Mouse (Mus musculus) heart, adult 2 months (tissue): ENCODE data around the gene Sorbs1. TPM values are rescaled to one million over a fixed set of nuclear protein-coding genes. Genes with fewer than 3 reads are reported as not detected.

Experiments used
- DNase-seq, 2 experiments: peaks; one replicate each; pipeline ENCODE4 v3.0.0; 2021
- H3K27ac ChIP-seq: fragments of 200-600 bp; 2 replicates; pipeline ENCODE4 v1.8.1; 2022
- H3K27me3 ChIP-seq: fragments of 200-500 bp; 2 replicates; pipeline ENCODE4 v1.6.1; 2012; ENCODE audit warnings: mild to moderate bottlenecking, low read length, inconsistent platforms, mixed read lengths; ENCODE audit not compliant: control insufficient read depth, insufficient read depth
- H3K36me3 ChIP-seq: fragments of 200-500 bp; 2 replicates; pipeline ENCODE4 v1.6.1; 2012; ENCODE audit warnings: low read length, inconsistent platforms; ENCODE audit not compliant: control insufficient read depth, insufficient read depth
- H3K4me1 ChIP-seq: fragments of 200-500 bp; 2 replicates; pipeline ENCODE4 v1.6.1; 2011; ENCODE audit warnings: low read length; ENCODE audit not compliant: control insufficient read depth, insufficient read depth
- H3K4me3 ChIP-seq: fragments of 200-600 bp; 2 replicates; pipeline ENCODE4 v1.8.1; 2022
- H3K79me2 ChIP-seq: fragments of 200-500 bp; replicated peaks from 2 replicates; pipeline ENCODE4 v1.6.1; 2012; ENCODE audit warnings: mild to moderate bottlenecking, inconsistent platforms, low read length, moderate library complexity, mixed read lengths; ENCODE audit not compliant: control insufficient read depth, insufficient read depth
- H3K9ac ChIP-seq: fragments of 200-500 bp; 2 replicates; pipeline ENCODE4 v1.6.1; 2012; ENCODE audit warnings: low read depth, mild to moderate bottlenecking, control low read depth, inconsistent platforms, low read length, mixed read lengths
- CTCF ChIP-seq: fragments of 200-600 bp; IDR thresholded peaks from 2 replicates; pipeline ENCODE4 v1.8.1; 2022; ENCODE audit warnings: antibody characterized with exemption, mild to moderate bottlenecking, moderate library complexity
- EP300 ChIP-seq: fragments of 200-500 bp; IDR thresholded peaks from 2 replicates; pipeline ENCODE4 v1.6.1; 2011; ENCODE audit warnings: low read depth, low read length, control low read depth; ENCODE audit not compliant: insufficient read depth
- POLR2A ChIP-seq: fragments of 200-500 bp; IDR thresholded peaks from 2 replicates; pipeline ENCODE4 v1.6.1; 2011; ENCODE audit warnings: mild to moderate bottlenecking, low read depth, low read length, control low read depth; ENCODE audit not compliant: insufficient read depth
- WGBS: fragments of 180-500 bp; shearing (Covaris S2); methylation state at CpG from one replicate; pipeline ENCODE4 v1.1.7; 2018; 5-methylcytosine and 5-hydroxymethylcytosine counted together
- intact Hi-C: fragments of 180-260 bp; cut with DNase I; formaldehyde crosslinking; loops from one replicate; pipeline ENCODE4 v1.15.1; 2025
- polyA plus RNA-seq: library from polyadenylated mRNA; depleted of rRNA; stranded (reverse); fragments of >200 nt; gene quantifications from 2 replicates; pipeline ENCODE4 v1.2.3, GENCODE M21; 2012
- total RNA-seq, 2 experiments: library from RNA; stranded (reverse); gene quantifications; 2 replicates each; pipeline ENCODE4 v1.2.3; 2021

Gene Sorbs1
- total and polyA plus RNA-seq, 3 experiments: 185 to 971 (median 638) TPM

DNA sequence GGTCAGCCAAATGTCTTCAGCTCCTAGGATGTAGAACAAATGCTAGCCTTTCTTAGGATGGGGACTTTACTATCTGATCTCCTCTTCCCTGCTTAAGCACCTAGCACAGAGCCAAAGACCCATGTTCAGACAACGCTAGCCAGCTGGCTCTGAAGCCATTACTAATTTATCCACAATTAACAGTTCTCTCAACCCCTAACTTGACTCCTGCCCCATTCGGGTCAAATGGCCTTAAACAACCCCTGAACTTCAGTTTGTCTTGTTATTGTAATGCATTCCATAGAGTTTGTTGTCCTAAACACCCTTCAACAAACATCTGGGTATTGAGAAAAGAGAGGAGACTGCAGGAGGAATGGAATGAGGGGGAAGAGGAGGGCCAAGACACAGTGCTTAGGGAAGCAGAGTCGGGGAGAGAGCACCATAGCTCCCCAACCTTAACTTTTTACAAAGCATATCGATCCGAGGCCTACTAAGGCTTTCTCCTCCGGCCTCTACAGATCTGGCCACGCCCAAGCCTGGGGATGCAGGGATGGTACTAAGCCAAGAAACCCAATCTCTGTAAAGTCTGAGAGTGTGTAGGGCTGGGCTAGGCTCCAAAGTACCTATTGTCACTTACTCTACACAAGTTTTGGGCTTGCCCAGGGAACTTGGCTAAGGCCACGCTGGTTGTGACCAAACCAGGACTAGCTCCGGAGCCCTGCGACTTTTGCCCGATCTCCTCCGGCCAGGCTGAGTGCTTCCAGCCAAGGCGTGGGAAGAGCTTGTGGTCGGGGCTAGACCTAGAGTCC, 238.0 kb downstream of the Sorbs1 start:
- DNase-seq: peak in 1 of 2 experiments; percentile 25
- H3K27me3 ChIP-seq: no peaks in the 10 kb centered on the region
- WGBS: 86% methylated on average over 14 of the region's 14 CpGs
- no peaks in the 10 kb centered on the region for H3K79me2 ChIP-seq
- TF ChIP-seq POLR2A (no peak), EP300 (no peak), CTCF (no peak)
- intact Hi-C loops: no loop called here
- H3K9ac ChIP-seq: no peak overlapping the region
- H3K36me3 ChIP-seq: peaks cover 3% of the 10 kb centered on the region; the same call in 1 of the 2 replicates
- H3K4me1 ChIP-seq: peaks cover 7% of the 10 kb centered on the region
- no peak overlapping the region for H3K4me3 ChIP-seq
- H3K27ac ChIP-seq: no peak overlapping the region

DNA sequence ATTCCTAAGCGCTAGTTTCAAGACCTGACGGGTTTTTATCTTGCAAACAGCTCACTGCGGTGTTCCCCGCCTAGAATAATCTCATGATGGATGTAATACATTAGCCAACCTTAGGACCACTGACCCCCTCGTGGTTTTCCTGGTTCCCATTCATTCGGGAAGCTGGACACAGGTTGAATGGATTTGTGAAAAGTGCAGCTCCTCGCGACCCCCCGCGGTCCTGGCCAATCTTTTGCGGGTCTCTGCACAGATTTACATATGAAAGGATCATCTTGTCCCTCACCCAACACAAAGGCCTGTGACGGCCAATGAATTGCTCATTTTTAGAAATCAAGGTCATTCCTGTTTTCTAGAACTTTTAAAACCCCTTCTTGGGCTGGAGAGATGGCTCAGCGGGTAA, 240.9 kb downstream of the Sorbs1 start:
- no peak for DNase-seq
- H3K4me3 ChIP-seq: no peak overlapping the region
- 87% methylated on average over 13 of the region's 13 CpGs for WGBS

GRCm38 (mm10) chr19:40271308-40271892, 242.2 kb downstream of the Sorbs1 start, which contains the start of gene Pdlim1:
TSS of gene Pdlim1 (minus strand) at chr19:40271842.
- Histone ChIP-seq H3K79me2 (no peaks in the 10 kb centered on the region), H3K27ac (peak within 1 kb of the TSS; percentile 87), H3K4me1 (peaks cover 9% of the 10 kb centered on the region), H3K9ac (peak within 1 kb of the TSS; percentile 96), H3K4me3 (peak within 1 kb of the TSS; percentile 91), H3K27me3 (no peaks in the 10 kb centered on the region), H3K36me3 (peaks cover 20% of the 10 kb centered on the region)
- peak; percentile 87 for TF ChIP-seq POLR2A
- no peak for TF ChIP-seq CTCF
- under 1% methylated on average over 54 of the region's 54 CpGs for WGBS
- DNase-seq: peak; percentile 89 to 91
- intact Hi-C loops: loop anchor here (2.0 to 5.0 kb wide), 2 partner anchors 35 to 39 kb away; no protein-coding TSS in a partner anchor

More for the DNA sequence above, 240.9 kb downstream of the Sorbs1 start:
- H3K36me3 ChIP-seq: peaks cover 15% of the 10 kb centered on the region
- H3K9ac ChIP-seq: no peak overlapping the region
- peaks cover 5% of the 10 kb centered on the region for H3K4me1 ChIP-seq
- intact Hi-C loops: loop anchor here (5.0 kb wide), 1 partner anchor 40 kb away; no protein-coding TSS in a partner anchor
- H3K27ac ChIP-seq: no peak overlapping the region
- no peaks in the 10 kb centered on the region for H3K79me2 ChIP-seq
- TF ChIP-seq EP300 (no peak), CTCF (no peak), POLR2A (no peak)
- no peaks in the 10 kb centered on the region for H3K27me3 ChIP-seq

DNA sequence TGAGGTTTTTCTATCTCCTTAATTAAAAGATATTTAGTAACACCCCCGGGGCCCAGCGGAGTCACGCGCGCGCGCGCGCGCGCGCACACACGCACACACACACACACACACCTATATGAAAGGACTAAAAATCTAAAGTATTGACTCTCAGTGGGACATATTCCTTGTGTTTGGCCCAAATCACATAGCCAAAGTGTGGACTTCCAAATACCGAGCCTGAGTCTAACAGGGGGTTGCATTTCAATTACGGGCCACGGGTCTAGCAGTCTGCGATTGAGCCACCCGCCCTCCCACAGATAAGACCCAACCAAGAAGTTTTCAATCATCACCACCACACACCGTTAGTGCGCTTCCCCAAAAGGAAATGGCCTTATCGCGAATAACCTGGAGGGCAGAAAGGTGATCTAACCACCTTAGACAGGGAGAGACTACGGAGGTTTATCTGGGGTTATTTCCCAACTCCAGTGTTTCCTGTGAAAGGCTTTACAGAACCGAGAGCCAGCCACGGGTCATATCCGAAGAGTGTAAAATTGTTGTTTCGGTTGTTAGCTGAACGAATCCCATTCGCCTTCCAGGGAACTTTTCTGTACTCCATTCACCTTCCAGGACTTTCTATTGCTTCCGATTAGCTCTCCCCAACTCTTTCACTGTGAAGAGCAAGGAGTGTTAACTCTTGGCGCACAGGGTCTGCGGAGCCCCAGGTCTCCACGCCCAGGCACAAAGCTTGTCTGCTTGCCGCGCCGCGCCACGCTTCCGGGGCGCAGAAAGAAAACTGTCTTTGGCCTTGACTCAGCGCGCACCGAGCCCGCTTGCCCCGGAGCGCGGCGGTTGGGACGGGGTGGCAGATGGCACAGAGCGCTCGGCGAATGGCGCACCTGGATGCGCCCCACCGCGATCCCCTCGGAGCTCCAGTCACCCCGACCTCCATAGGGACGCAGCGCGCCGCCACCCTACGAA, 242.9 kb downstream of the Sorbs1 start:
- peak overlapping the region; percentile 87 for H3K27ac ChIP-seq
- no peak for DNase-seq
- peaks cover 9% of the 10 kb centered on the region for H3K4me1 ChIP-seq
- peaks cover 20% of the 10 kb centered on the region for H3K36me3 ChIP-seq
- WGBS: 2% methylated on average over 63 of the region's 63 CpGs
- H3K79me2 ChIP-seq: no peaks in the 10 kb centered on the region
- TF ChIP-seq POLR2A: no peak
- no peak for TF ChIP-seq EP300
- no peak for TF ChIP-seq CTCF
- peak overlapping the region; percentile 96 for H3K9ac ChIP-seq
- intact Hi-C loops: loop anchor here (2.0 to 5.0 kb wide), 2 partner anchors 36 to 38 kb away; no protein-coding TSS in a partner anchor
- H3K27me3 ChIP-seq: no peaks in the 10 kb centered on the region
- peak overlapping the region; percentile 91 for H3K4me3 ChIP-seq

- peaks cover 20% of the 10 kb centered on the region for H3K36me3 ChIP-seq
- TF ChIP-seq EP300 (no peak), CTCF (no peak), POLR2A (no peak)
- 21% methylated on average over 5 of the region's 5 CpGs for WGBS
- intact Hi-C loops: no loop called here
- H3K27me3 ChIP-seq: no peaks in the 10 kb centered on the region
- H3K79me2 ChIP-seq: peaks cover 2% of the 10 kb centered on the region; the same call in 1 of the 2 replicates
- peak in 1 of 2 experiments; percentile 42 for DNase-seq
- H3K4me3 ChIP-seq: peak overlapping the region; percentile 91
- peak overlapping the region; percentile 65 for H3K27ac ChIP-seq
- H3K4me1 ChIP-seq: peaks cover 9% of the 10 kb centered on the region
- H3K9ac ChIP-seq: peak overlapping the region; percentile 42
Measured at GRCm38 (mm10) chr19:40269526-40269925, 244.1 kb downstream of the Sorbs1 start.
